Mouse (Mus musculus) megakaryocyte-erythroid progenitor cell, adult 5-6 weeks (primary cell): ENCODE data around the gene Cntnap2. TPM values are rescaled to one million over a fixed set of nuclear protein-coding genes. Genes with fewer than 3 reads are reported as not detected.

Experiments
- ATAC-seq: replicated peaks from 2 replicates; pipeline ENCODE4 v1.8.0; 2016; ENCODE audit warnings: mild to moderate bottlenecking, inconsistent platforms; ENCODE audit not compliant: severe bottlenecking, poor library complexity, low FRiP score, low TSS enrichment
- total RNA-seq, 2 experiments: library from RNA; stranded (forward) in 1 of 2; stranded (reverse) in 1 of 2; fragments of 200-1000, 215-1000 nt in 1 of 2; fragments of >200 nt in 1 of 2; fragmentation: Nextera tagmentation in 1 of 2; gene quantifications; 2 replicates each; pipeline ENCODE4 v1.2.3; 2014 to 2017

The Cntnap2 gene
- total RNA-seq, 2 experiments from 2014 or later = not detected

- ATAC-seq = no peak
Observed at GRCm38 (mm10) chr6:46081432-46081831, 1022.3 kb downstream of the Cntnap2 start.

- no peak for ATAC-seq
Observed at GRCm38 (mm10) chr6:46143189-46143841, 1084.2 kb downstream of the Cntnap2 start.

- ATAC-seq = no peak
Observed at GRCm38 (mm10) chr6:46166837-46167236, 1107.7 kb downstream of the Cntnap2 start.

GRCm38 (mm10) chr6:46197298-46197697, 1138.1 kb downstream of the Cntnap2 start:
- ATAC-seq = no peak

GRCm38 (mm10) chr6:46201828-46202227, 1142.7 kb downstream of the Cntnap2 start:
- ATAC-seq = no peak

GRCm38 (mm10) chr6:46205531-46205930, 1146.4 kb downstream of the Cntnap2 start:
- no peak for ATAC-seq

GRCm38 (mm10) chr6:46232889-46233288, 1173.7 kb downstream of the Cntnap2 start:
- ATAC-seq = no peak

GRCm38 (mm10) chr6:46240349-46240748, 1181.2 kb downstream of the Cntnap2 start:
- ATAC-seq = no peak

GRCm38 (mm10) chr6:46263171-46263570, 1204.0 kb downstream of the Cntnap2 start:
- no peak for ATAC-seq

- ATAC-seq = no peak
Observed at GRCm38 (mm10) chr6:46346946-46347345, 1287.8 kb downstream of the Cntnap2 start.

GRCm38 (mm10) chr6:46361091-46361490, 1301.9 kb downstream of the Cntnap2 start:
- ATAC-seq = no peak

GRCm38 (mm10) chr6:46362156-46362555, 1303.0 kb downstream of the Cntnap2 start:
- ATAC-seq = no peak

- ATAC-seq = no peak
Observed at GRCm38 (mm10) chr6:46398725-46399589, 1339.8 kb downstream of the Cntnap2 start.

GRCm38 (mm10) chr6:46414154-46414553, 1355.0 kb downstream of the Cntnap2 start:
- ATAC-seq = no peak

- no peak for ATAC-seq
Observed at GRCm38 (mm10) chr6:46414562-46414961, 1355.4 kb downstream of the Cntnap2 start.

- no peak for ATAC-seq
Observed at GRCm38 (mm10) chr6:46419827-46420226, 1360.7 kb downstream of the Cntnap2 start.

- no peak for ATAC-seq
Observed at GRCm38 (mm10) chr6:46420349-46420748, 1361.2 kb downstream of the Cntnap2 start.

GRCm38 (mm10) chr6:46428231-46428630, 1369.1 kb downstream of the Cntnap2 start:
- no peak for ATAC-seq

GRCm38 (mm10) chr6:46450917-46451638, 1391.9 kb downstream of the Cntnap2 start:
- no peak for ATAC-seq

GRCm38 (mm10) chr6:46472683-46473082, 1413.5 kb downstream of the Cntnap2 start:
- no peak for ATAC-seq
